Mouse (Mus musculus) hindbrain, embryonic 14.5 days (tissue): ENCODE data around the gene Atp5g2. TPM values are rescaled to one million over a fixed set of nuclear protein-coding genes. Genes with fewer than 3 reads are reported as not detected.
A peak's percentile ranks its signal among the peaks of the same experiment; 100 is the strongest.

Experiments
- ATAC-seq: fragments of 200-750 bp; cut with Nextera tagmentation; 2 replicates; pipeline ENCODE4 v1.8.0; 2017; ENCODE audit warnings: moderate number of reproducible peaks, mild to moderate bottlenecking, moderate TSS enrichment, moderate library complexity; ENCODE audit not compliant: low FRiP score
- DNase-seq: peaks from one replicate; pipeline ENCODE4 v3.0.0-alpha.2; 2015; ENCODE audit warnings: low spot score
- H3K27ac ChIP-seq: fragments of 300-500 bp; sonication (generic); 2 replicates; pipeline ENCODE4 v1.5.1; 2014; ENCODE audit warnings: mild to moderate bottlenecking, moderate library complexity
- H3K27me3 ChIP-seq: fragments of 300-500 bp; sonication (generic); 2 replicates; pipeline ENCODE4 v1.6.1; 2014; ENCODE audit warnings: mild to moderate bottlenecking, low read length, mixed read lengths; ENCODE audit not compliant: control insufficient read depth, insufficient read depth
- H3K36me3 ChIP-seq: fragments of 300-500 bp; sonication (generic); replicated peaks from 2 replicates; pipeline ENCODE4 v1.6.1; 2014; ENCODE audit not compliant: control insufficient read depth, insufficient read depth
- H3K4me1 ChIP-seq: fragments of 300-500 bp; sonication (generic); replicated peaks from 2 replicates; pipeline ENCODE4 v1.6.1; 2014; ENCODE audit warnings: antibody characterized with exemption, low read length, mixed read lengths; ENCODE audit not compliant: control insufficient read depth, insufficient read depth
- H3K4me2 ChIP-seq: fragments of 300-500 bp; sonication (generic); replicated peaks from 2 replicates; pipeline ENCODE4 v1.6.1; 2014; ENCODE audit warnings: mild to moderate bottlenecking, moderate library complexity
- H3K4me3 ChIP-seq: fragments of 300-500 bp; sonication (generic); replicated peaks from 2 replicates; pipeline ENCODE4 v1.5.1; 2014; ENCODE audit warnings: mild to moderate bottlenecking, low read length
- H3K9ac ChIP-seq: fragments of 300-500 bp; sonication (generic); 2 replicates; pipeline ENCODE4 v1.6.1; 2014
- H3K9me3 ChIP-seq: fragments of 300-500 bp; sonication (generic); 2 replicates; pipeline ENCODE4 v1.6.1; 2016; ENCODE audit warnings: low read length; ENCODE audit not compliant: control insufficient read depth
- WGBS: fragments of 180-500 bp; shearing (Covaris S2); extraction: QIAGEN DNeasy Blood & Tissue Kit; methylation state at CpG from one replicate; pipeline ENCODE4 v1.1.7; 2014; 5-methylcytosine and 5-hydroxymethylcytosine counted together
- polyA plus RNA-seq: library from polyadenylated mRNA; unstranded; fragments of >200 nt; fragmentation: Nextera tagmentation; extraction: Ambion mirVana; gene quantifications from 2 replicates; pipeline ENCODE4 v1.2.1, GENCODE M21; 2014

Gene Atp5g2
- 47.5 and 63.4 TPM in 2 replicates for polyA plus RNA-seq

GRCm38 (mm10) chr15:102672215-102673071 is at the start of gene Atp5g2:
Atp5g2 (minus strand) TSS chr15:102672352.
- H3K9me3 ChIP-seq: no peaks in the 10 kb centered on the region
- peak within 1 kb of the TSS; percentile 70 for H3K9ac ChIP-seq
- peak within 1 kb of the TSS; percentile 38 for H3K4me3 ChIP-seq
- WGBS: 3% methylated on average over 37 of the region's 37 CpGs
- no peaks in the 10 kb centered on the region for H3K27me3 ChIP-seq
- ATAC-seq (no peak), DNase-seq (peak; percentile 63)
- peak within 1 kb of the TSS; percentile 98 for H3K27ac ChIP-seq
- H3K36me3 ChIP-seq: peaks cover 6% of the 10 kb centered on the region
- H3K4me2 ChIP-seq: peak within 1 kb of the TSS; percentile 64
- peaks cover 33% of the 10 kb centered on the region for H3K4me1 ChIP-seq

- 21% methylated on average over 14 of the region's 14 CpGs for WGBS
- no peak for DNase-seq
- 0 out of 2 replicates have a peak, but pooled peaks have one; percentile 46 for ATAC-seq
Measured at GRCm38 (mm10) chr15:102721016-102721898, 49.1 kb upstream of the Atp5g2 start.

GRCm38 (mm10) chr15:102716132-102716531 is 44.0 kb upstream of the Atp5g2 start:
- no peak for DNase-seq
- Histone ChIP-seq H3K9ac (no peak overlapping the region), H3K4me2 (no peak overlapping the region), H3K36me3 (peaks cover 78% of the 10 kb centered on the region), H3K27me3 (no peaks in the 10 kb centered on the region), H3K27ac (no peak overlapping the region), H3K9me3 (no peaks in the 10 kb centered on the region), H3K4me3 (no peak overlapping the region), H3K4me1 (peaks cover 6% of the 10 kb centered on the region; the same call in 1 of the 2 replicates)
- WGBS: 71% methylated on average over 12 of the region's 12 CpGs
- no peak for ATAC-seq

More at GRCm38 (mm10) chr15:102721016-102721898, 49.1 kb upstream of the Atp5g2 start:
- Histone ChIP-seq H3K4me3 (peak overlapping the region; percentile 51), H3K4me2 (peak overlapping the region; percentile 68), H3K27ac (no peak overlapping the region), H3K9ac (peak overlapping the region; percentile 61), H3K36me3 (peaks cover 26% of the 10 kb centered on the region), H3K9me3 (no peaks in the 10 kb centered on the region), H3K4me1 (peaks cover 8% of the 10 kb centered on the region; the same call in 1 of the 2 replicates), H3K27me3 (no peaks in the 10 kb centered on the region)

GRCm38 (mm10) chr15:102707736-102708269 is 35.7 kb upstream of the Atp5g2 start:
- H3K4me2 ChIP-seq: no peak overlapping the region
- no peak for DNase-seq
- H3K9ac ChIP-seq: no peak overlapping the region
- ATAC-seq: peak; percentile 42; the same call in 1 of the 2 replicates
- no peak overlapping the region for H3K4me3 ChIP-seq
- peaks cover 22% of the 10 kb centered on the region for H3K4me1 ChIP-seq
- WGBS: 50% methylated on average over 6 of the region's 6 CpGs
- H3K27me3 ChIP-seq: peaks cover 7% of the 10 kb centered on the region; the same call in 1 of the 2 replicates
- peaks cover 59% of the 10 kb centered on the region for H3K36me3 ChIP-seq
- no peaks in the 10 kb centered on the region for H3K9me3 ChIP-seq
- H3K27ac ChIP-seq: peak overlapping the region; percentile 71

GRCm38 (mm10) chr15:102705923-102706503 is 33.9 kb upstream of the Atp5g2 start:
- Histone ChIP-seq H3K9ac (no peak overlapping the region; the same call in 1 of the 2 replicates), H3K36me3 (peaks cover 42% of the 10 kb centered on the region), H3K9me3 (no peaks in the 10 kb centered on the region), H3K4me1 (peaks cover 22% of the 10 kb centered on the region), H3K4me2 (no peak overlapping the region), H3K27ac (peak overlapping the region; percentile 80), H3K27me3 (peaks cover 8% of the 10 kb centered on the region; the same call in 1 of the 2 replicates), H3K4me3 (no peak overlapping the region)
- DNase-seq (no peak), ATAC-seq (peak; percentile 32; the same call in 1 of the 2 replicates)
- WGBS: 57% methylated on average over 7 of the region's 7 CpGs

GRCm38 (mm10) chr15:102705226-102705894 is 33.2 kb upstream of the Atp5g2 start:
- ATAC-seq (peak; percentile 55; the same call in 1 of the 2 replicates), DNase-seq (peak; percentile 62)
- no peaks in the 10 kb centered on the region for H3K9me3 ChIP-seq
- no peak overlapping the region for H3K4me3 ChIP-seq
- 32% methylated on average over 9 of the region's 9 CpGs for WGBS
- H3K27me3 ChIP-seq: peaks cover 8% of the 10 kb centered on the region; the same call in 1 of the 2 replicates
- H3K36me3 ChIP-seq: peaks cover 35% of the 10 kb centered on the region
- H3K27ac ChIP-seq: peak overlapping the region; percentile 80
- peaks cover 22% of the 10 kb centered on the region for H3K4me1 ChIP-seq
- H3K9ac ChIP-seq: no peak overlapping the region
- H3K4me2 ChIP-seq: no peak overlapping the region

- WGBS: 76% methylated on average over 5 of the region's 5 CpGs
- Histone ChIP-seq H3K27ac (peak overlapping the region; percentile 80), H3K36me3 (peaks cover 30% of the 10 kb centered on the region), H3K27me3 (peaks cover 10% of the 10 kb centered on the region), H3K4me3 (no peak overlapping the region), H3K9me3 (no peaks in the 10 kb centered on the region), H3K4me2 (no peak overlapping the region), H3K4me1 (peaks cover 22% of the 10 kb centered on the region), H3K9ac (no peak overlapping the region)
- DNase-seq (no peak), ATAC-seq (0 out of 2 replicates have a peak, but pooled peaks have one; percentile 22)
Measured at GRCm38 (mm10) chr15:102704806-102705205, 32.7 kb upstream of the Atp5g2 start.

- peaks cover 26% of the 10 kb centered on the region for H3K27me3 ChIP-seq
- no peaks in the 10 kb centered on the region for H3K9me3 ChIP-seq
- peaks cover 11% of the 10 kb centered on the region for H3K36me3 ChIP-seq
- ATAC-seq: no peak
- H3K4me2 ChIP-seq: no peak overlapping the region
- no peak for DNase-seq
- peaks cover 19% of the 10 kb centered on the region for H3K4me1 ChIP-seq
- whole genome bisulfite sequencing: 88% methylated on average over 3 of the region's 3 CpGs
- H3K4me3 ChIP-seq: no peak overlapping the region
- no peak overlapping the region for H3K27ac ChIP-seq
- no peak overlapping the region for H3K9ac ChIP-seq
Measured at GRCm38 (mm10) chr15:102702972-102703371, 30.8 kb upstream of the Atp5g2 start.
